Mouse (Mus musculus): ENCODE data around the gene Trim11. TPM values are rescaled to one million over a fixed set of nuclear protein-coding genes. Genes with fewer than 3 reads are reported as not detected.
A peak's percentile ranks its signal among the peaks of the same experiment; 100 is the strongest.

Gene Trim11
- polyA plus RNA-seq, 1 experiment from 2014 or later = 20.7 TPM

- H3K36me3 ChIP-seq (ENCODE audit: control insufficient read depth, insufficient read depth, low read length) = no peaks in the 10 kb centered on the region
- 94% methylated on average over 21 of the region's 21 CpGs for WGBS
- no peaks in the 10 kb centered on the region for H3K9me3 ChIP-seq (replicated peaks; ENCODE audit: control insufficient read depth, low read length)
- DNase-seq (ENCODE audit: low spot score) (no peak), ATAC-seq (no peak)
- no peak overlapping the region for H3K4me2 ChIP-seq (ENCODE audit: low read length)
- H3K27me3 ChIP-seq (replicated peaks; ENCODE audit: control insufficient read depth, insufficient read depth, low read length) = no peaks in the 10 kb centered on the region
- no peaks in the 10 kb centered on the region for H3K4me1 ChIP-seq (ENCODE audit: control insufficient read depth, insufficient read depth, low read length)
- no peak overlapping the region for H3K4me3 ChIP-seq (ENCODE audit: low read depth, low read length)
- H3K27ac ChIP-seq (ENCODE audit: low read depth, low read length) = no peak overlapping the region
- H3K9ac ChIP-seq (ENCODE audit: low read length) = no peak overlapping the region
Measured at GRCm38 (mm10) chr11:59000635-59001034, 22.7 kb downstream of the Trim11 start.

- no peak for DNase-seq (ENCODE audit: low spot score)
- 85% methylated on average over 7 of the region's 7 CpGs for WGBS
- no peak for ATAC-seq
Measured at GRCm38 (mm10) chr11:59002327-59003079, 24.6 kb downstream of the Trim11 start.

GRCm38 (mm10) chr11:59015052-59015451, 37.2 kb downstream of the Trim11 start:
- ATAC-seq (no peak), DNase-seq (ENCODE audit: low spot score) (peak; percentile 24)
- Histone ChIP-seq H3K27ac (ENCODE audit: low read depth, low read length) (no peak overlapping the region), H3K36me3 (ENCODE audit: control insufficient read depth, insufficient read depth, low read length) (no peaks in the 10 kb centered on the region), H3K9me3 (replicated peaks; ENCODE audit: control insufficient read depth, low read length) (no peaks in the 10 kb centered on the region), H3K9ac (ENCODE audit: low read length) (no peak overlapping the region), H3K4me2 (ENCODE audit: low read length) (no peak overlapping the region), H3K4me3 (ENCODE audit: low read depth, low read length) (no peak overlapping the region), H3K4me1 (ENCODE audit: control insufficient read depth, insufficient read depth, low read length) (no peaks in the 10 kb centered on the region), H3K27me3 (replicated peaks; ENCODE audit: control insufficient read depth, insufficient read depth, low read length) (no peaks in the 10 kb centered on the region)
- 38% methylated on average over 9 of the region's 9 CpGs for WGBS

More at GRCm38 (mm10) chr11:59002327-59003079, 24.6 kb downstream of the Trim11 start:
- no peaks in the 10 kb centered on the region for H3K9me3 ChIP-seq (replicated peaks; ENCODE audit: control insufficient read depth, low read length)
- no peaks in the 10 kb centered on the region for H3K4me1 ChIP-seq (ENCODE audit: control insufficient read depth, insufficient read depth, low read length)
- no peak overlapping the region for H3K4me3 ChIP-seq (ENCODE audit: low read depth, low read length)
- H3K9ac ChIP-seq (ENCODE audit: low read length) = no peak overlapping the region
- no peaks in the 10 kb centered on the region for H3K36me3 ChIP-seq (ENCODE audit: control insufficient read depth, insufficient read depth, low read length)
- no peak overlapping the region for H3K4me2 ChIP-seq (ENCODE audit: low read length)
- no peak overlapping the region for H3K27ac ChIP-seq (ENCODE audit: low read depth, low read length)
- H3K27me3 ChIP-seq (replicated peaks; ENCODE audit: control insufficient read depth, insufficient read depth, low read length) = no peaks in the 10 kb centered on the region

GRCm38 (mm10) chr11:59026411-59026810, 48.5 kb downstream of the Trim11 start:
- 86% methylated on average over 6 of the region's 6 CpGs for WGBS
- no peak overlapping the region for H3K4me3 ChIP-seq (ENCODE audit: low read depth, low read length)
- no peaks in the 10 kb centered on the region for H3K36me3 ChIP-seq (ENCODE audit: control insufficient read depth, insufficient read depth, low read length)
- no peaks in the 10 kb centered on the region for H3K4me1 ChIP-seq (ENCODE audit: control insufficient read depth, insufficient read depth, low read length)
- DNase-seq (ENCODE audit: low spot score) (no peak), ATAC-seq (no peak)
- no peak overlapping the region for H3K4me2 ChIP-seq (ENCODE audit: low read length)
- no peak overlapping the region for H3K27ac ChIP-seq (ENCODE audit: low read depth, low read length)
- no peaks in the 10 kb centered on the region for H3K27me3 ChIP-seq (replicated peaks; ENCODE audit: control insufficient read depth, insufficient read depth, low read length)
- H3K9me3 ChIP-seq (replicated peaks; ENCODE audit: control insufficient read depth, low read length) = no peaks in the 10 kb centered on the region
- H3K9ac ChIP-seq (ENCODE audit: low read length) = no peak overlapping the region

GRCm38 (mm10) chr11:59029003-59029402, 51.1 kb downstream of the Trim11 start:
- ATAC-seq (no peak), DNase-seq (ENCODE audit: low spot score) (no peak)
- Histone ChIP-seq H3K27me3 (replicated peaks; ENCODE audit: control insufficient read depth, insufficient read depth, low read length) (no peaks in the 10 kb centered on the region), H3K27ac (ENCODE audit: low read depth, low read length) (no peak overlapping the region), H3K4me3 (ENCODE audit: low read depth, low read length) (no peak overlapping the region), H3K4me2 (ENCODE audit: low read length) (no peak overlapping the region), H3K36me3 (ENCODE audit: control insufficient read depth, insufficient read depth, low read length) (no peaks in the 10 kb centered on the region), H3K9ac (ENCODE audit: low read length) (no peak overlapping the region), H3K9me3 (replicated peaks; ENCODE audit: control insufficient read depth, low read length) (no peaks in the 10 kb centered on the region), H3K4me1 (ENCODE audit: control insufficient read depth, insufficient read depth, low read length) (no peaks in the 10 kb centered on the region)
- 91% methylated on average over 13 of the region's 13 CpGs for WGBS

Small RNAs within 50 kb of the gene (microRNA-seq; reads per million reads assigned to microRNA genes)
- not detected for gene Gm44313

Other genes starting within 250 kb of the Trim11 start
- gene Olfr317, start 238.9 kb upstream of the Trim11 start, polyA plus RNA-seq (2014; fragmentation: Nextera tagmentation; extraction: Ambion mirVana) = 0.10 TPM in 1 of 2 replicates, not detected in the other
- gene Olfr316, start 225.4 kb upstream of the Trim11 start, polyA plus RNA-seq (2014; fragmentation: Nextera tagmentation; extraction: Ambion mirVana) = not detected in 2 replicates
- gene Olfr315, start 204.9 kb upstream of the Trim11 start, polyA plus RNA-seq (2014; fragmentation: Nextera tagmentation; extraction: Ambion mirVana) = not detected in 2 replicates
- not detected in 2 replicates for gene Olfr314, start 195.1 kb upstream of the Trim11 start, polyA plus RNA-seq (2014; fragmentation: Nextera tagmentation; extraction: Ambion mirVana)
- 8.2 and 8.4 TPM in 2 replicates for gene Fam183b, start 176.1 kb upstream of the Trim11 start, polyA plus RNA-seq (2014; fragmentation: Nextera tagmentation; extraction: Ambion mirVana)
- gene Olfr313, start 163.1 kb upstream of the Trim11 start, polyA plus RNA-seq (2014; fragmentation: Nextera tagmentation; extraction: Ambion mirVana) = not detected in 2 replicates
- gene Olfr312, start 148.9 kb upstream of the Trim11 start, polyA plus RNA-seq (2014; fragmentation: Nextera tagmentation; extraction: Ambion mirVana) = not detected in 2 replicates
- not detected in 2 replicates for gene Olfr311, start 138.8 kb upstream of the Trim11 start, polyA plus RNA-seq (2014; fragmentation: Nextera tagmentation; extraction: Ambion mirVana)
- gene Gm12258, start 130.9 kb upstream of the Trim11 start, polyA plus RNA-seq (2014; fragmentation: Nextera tagmentation; extraction: Ambion mirVana) = 19.5 and 25.0 TPM in 2 replicates
- 11.9 and 13.4 TPM in 2 replicates for gene 2810021J22Rik, start 110.9 kb upstream of the Trim11 start, polyA plus RNA-seq (2014; fragmentation: Nextera tagmentation; extraction: Ambion mirVana)
- gene Zfp39, start 73.9 kb upstream of the Trim11 start, polyA plus RNA-seq (2014; fragmentation: Nextera tagmentation; extraction: Ambion mirVana) = 5.5 and 6.7 TPM in 2 replicates
- gene Btnl10, start 60.2 kb upstream of the Trim11 start, polyA plus RNA-seq (2014; fragmentation: Nextera tagmentation; extraction: Ambion mirVana) = not detected in 2 replicates
- gene Rnf187, start 39.2 kb upstream of the Trim11 start, polyA plus RNA-seq (2014; fragmentation: Nextera tagmentation; extraction: Ambion mirVana) = 457 and 463 TPM in 2 replicates
- gene Hist3h2ba, start 29.2 kb upstream of the Trim11 start, polyA plus RNA-seq (2014; fragmentation: Nextera tagmentation; extraction: Ambion mirVana) = 279 and 359 TPM in 2 replicates
- gene Hist3h2a, start 23.4 kb upstream of the Trim11 start, polyA plus RNA-seq (2014; fragmentation: Nextera tagmentation; extraction: Ambion mirVana) = 149 and 151 TPM in 2 replicates
- 1.3 and 1.9 TPM in 2 replicates for gene Trim17, start 23.4 kb upstream of the Trim11 start, polyA plus RNA-seq (2014; fragmentation: Nextera tagmentation; extraction: Ambion mirVana)
- gene Obscn, start 158.3 kb downstream of the Trim11 start, polyA plus RNA-seq (2014; fragmentation: Nextera tagmentation; extraction: Ambion mirVana) = 0.05 and 0.20 TPM in 2 replicates
- 3.3 and 3.7 TPM in 2 replicates for gene Iba57, start 185.6 kb downstream of the Trim11 start, polyA plus RNA-seq (2014; fragmentation: Nextera tagmentation; extraction: Ambion mirVana)
- gene Gjc2, start 205.1 kb downstream of the Trim11 start, polyA plus RNA-seq (2014; fragmentation: Nextera tagmentation; extraction: Ambion mirVana) = 0.10 TPM in 1 of 2 replicates, not detected in the other
- 198 and 199 TPM in 2 replicates for gene Guk1, start 214.1 kb downstream of the Trim11 start, polyA plus RNA-seq (2014; fragmentation: Nextera tagmentation; extraction: Ambion mirVana)
- gene Mrpl55, start 224.4 kb downstream of the Trim11 start, polyA plus RNA-seq (2014; fragmentation: Nextera tagmentation; extraction: Ambion mirVana) = 109 and 119 TPM in 2 replicates
- gene 2310033P09Rik, start 230.2 kb downstream of the Trim11 start, polyA plus RNA-seq (2014; fragmentation: Nextera tagmentation; extraction: Ambion mirVana) = 27.7 and 30.5 TPM in 2 replicates